Mouse (Mus musculus) heart, adult 2 months (tissue): ENCODE data around the gene Opn5. TPM values are rescaled to one million over a fixed set of nuclear protein-coding genes. Genes with fewer than 3 reads are reported as not detected.
A peak's percentile ranks its signal among the peaks of the same experiment; 100 is the strongest.

Experiments
- DNase-seq, 2 experiments: peaks; one replicate each; pipeline ENCODE4 v3.0.0; 2021
- H3K27ac ChIP-seq: fragments of 200-600 bp; 2 replicates; pipeline ENCODE4 v1.8.1; 2022
- H3K27me3 ChIP-seq: fragments of 200-500 bp; 2 replicates; pipeline ENCODE4 v1.6.1; 2012; ENCODE audit warnings: mild to moderate bottlenecking, low read length, inconsistent platforms, mixed read lengths; ENCODE audit not compliant: control insufficient read depth, insufficient read depth
- H3K36me3 ChIP-seq: fragments of 200-500 bp; 2 replicates; pipeline ENCODE4 v1.6.1; 2012; ENCODE audit warnings: low read length, inconsistent platforms; ENCODE audit not compliant: control insufficient read depth, insufficient read depth
- H3K4me1 ChIP-seq: fragments of 200-500 bp; 2 replicates; pipeline ENCODE4 v1.6.1; 2011; ENCODE audit warnings: low read length; ENCODE audit not compliant: control insufficient read depth, insufficient read depth
- H3K4me3 ChIP-seq: fragments of 200-600 bp; 2 replicates; pipeline ENCODE4 v1.8.1; 2022
- H3K79me2 ChIP-seq: fragments of 200-500 bp; replicated peaks from 2 replicates; pipeline ENCODE4 v1.6.1; 2012; ENCODE audit warnings: mild to moderate bottlenecking, inconsistent platforms, low read length, moderate library complexity, mixed read lengths; ENCODE audit not compliant: control insufficient read depth, insufficient read depth
- H3K9ac ChIP-seq: fragments of 200-500 bp; 2 replicates; pipeline ENCODE4 v1.6.1; 2012; ENCODE audit warnings: low read depth, mild to moderate bottlenecking, control low read depth, inconsistent platforms, low read length, mixed read lengths
- CTCF ChIP-seq: fragments of 200-600 bp; IDR thresholded peaks from 2 replicates; pipeline ENCODE4 v1.8.1; 2022; ENCODE audit warnings: antibody characterized with exemption, mild to moderate bottlenecking, moderate library complexity
- EP300 ChIP-seq: fragments of 200-500 bp; IDR thresholded peaks from 2 replicates; pipeline ENCODE4 v1.6.1; 2011; ENCODE audit warnings: low read depth, low read length, control low read depth; ENCODE audit not compliant: insufficient read depth
- POLR2A ChIP-seq: fragments of 200-500 bp; IDR thresholded peaks from 2 replicates; pipeline ENCODE4 v1.6.1; 2011; ENCODE audit warnings: mild to moderate bottlenecking, low read depth, low read length, control low read depth; ENCODE audit not compliant: insufficient read depth
- WGBS: fragments of 180-500 bp; shearing (Covaris S2); methylation state at CpG from one replicate; pipeline ENCODE4 v1.1.7; 2018; 5-methylcytosine and 5-hydroxymethylcytosine counted together
- intact Hi-C: fragments of 180-260 bp; cut with DNase I; formaldehyde crosslinking; loops from one replicate; pipeline ENCODE4 v1.15.1; 2025
- polyA plus RNA-seq: library from polyadenylated mRNA; depleted of rRNA; stranded (reverse); fragments of >200 nt; gene quantifications from 2 replicates; pipeline ENCODE4 v1.2.3, GENCODE M21; 2012; rRNA removed
- total RNA-seq, 2 experiments: library from RNA; stranded (reverse); gene quantifications; 2 replicates each; pipeline ENCODE4 v1.2.3; 2021

Opn5 gene
- total and polyA plus RNA-seq, 3 experiments: not detected

DNA sequence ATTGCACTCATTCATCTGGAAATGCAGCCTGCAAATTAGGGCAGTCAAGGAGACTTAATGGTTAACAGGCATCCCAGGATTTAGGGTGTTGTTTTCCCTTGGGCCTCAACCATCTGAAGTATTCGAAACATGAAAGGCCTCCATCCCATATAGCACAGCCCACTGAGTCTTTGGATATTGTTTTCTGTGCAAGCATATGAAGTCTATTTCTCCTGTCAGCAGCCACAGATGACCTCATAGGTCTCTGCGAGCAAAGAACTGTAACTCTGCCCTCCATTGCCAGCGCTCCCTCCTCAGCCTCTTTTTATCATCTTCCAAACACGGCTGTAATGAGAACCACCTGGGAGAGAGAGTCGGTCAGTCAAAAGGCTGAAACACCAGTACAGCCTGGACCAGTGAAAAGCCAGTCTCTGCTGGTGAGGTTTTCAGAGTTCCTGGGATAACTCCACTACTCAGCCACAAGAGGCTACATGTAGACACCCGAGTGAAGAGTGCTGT lies 34.5 kb downstream of the Opn5 start:
- no peak overlapping the region for H3K9ac ChIP-seq
- TF ChIP-seq CTCF: no peak
- no peak for TF ChIP-seq POLR2A
- no peak for TF ChIP-seq EP300
- intact Hi-C loops: no loop called here
- H3K27me3 ChIP-seq: no peaks in the 10 kb centered on the region
- H3K27ac ChIP-seq: no peak overlapping the region
- H3K4me3 ChIP-seq: no peak overlapping the region
- WGBS: 34% methylated on average over 6 of the region's 6 CpGs
- no peaks in the 10 kb centered on the region for H3K4me1 ChIP-seq
- peak; percentile 15 to 19 for DNase-seq
- H3K36me3 ChIP-seq: no peaks in the 10 kb centered on the region
- no peaks in the 10 kb centered on the region for H3K79me2 ChIP-seq

DNA sequence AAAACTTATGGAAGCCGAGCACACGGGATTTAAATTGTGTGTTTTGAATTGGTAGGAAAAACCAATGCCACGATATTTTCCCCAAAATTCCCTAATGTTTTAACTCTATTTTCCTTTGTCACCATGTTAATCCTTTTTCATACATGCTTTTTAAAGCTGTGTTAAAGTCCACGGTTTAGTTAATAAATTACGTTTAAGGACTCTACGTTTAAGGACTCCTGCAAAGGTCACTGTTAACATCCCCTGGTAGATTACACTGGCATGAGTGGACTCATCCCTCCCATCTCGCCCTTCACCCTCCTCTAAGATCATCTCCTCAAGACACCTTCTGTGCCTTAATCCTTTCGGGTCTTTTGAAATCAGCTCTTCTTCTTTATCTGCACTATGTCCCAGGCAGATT lies 37.4 kb downstream of the Opn5 start:
- H3K4me1 ChIP-seq: no peaks in the 10 kb centered on the region
- H3K9ac ChIP-seq: no peak overlapping the region
- no peaks in the 10 kb centered on the region for H3K79me2 ChIP-seq
- H3K4me3 ChIP-seq: no peak overlapping the region
- 80% methylated on average over 8 of the region's 8 CpGs for WGBS
- H3K27me3 ChIP-seq: no peaks in the 10 kb centered on the region
- intact Hi-C loops: no loop called here
- H3K27ac ChIP-seq: no peak overlapping the region
- H3K36me3 ChIP-seq: no peaks in the 10 kb centered on the region
- DNase-seq: no peak
- TF ChIP-seq EP300 (no peak), CTCF (no peak), POLR2A (no peak)

DNA sequence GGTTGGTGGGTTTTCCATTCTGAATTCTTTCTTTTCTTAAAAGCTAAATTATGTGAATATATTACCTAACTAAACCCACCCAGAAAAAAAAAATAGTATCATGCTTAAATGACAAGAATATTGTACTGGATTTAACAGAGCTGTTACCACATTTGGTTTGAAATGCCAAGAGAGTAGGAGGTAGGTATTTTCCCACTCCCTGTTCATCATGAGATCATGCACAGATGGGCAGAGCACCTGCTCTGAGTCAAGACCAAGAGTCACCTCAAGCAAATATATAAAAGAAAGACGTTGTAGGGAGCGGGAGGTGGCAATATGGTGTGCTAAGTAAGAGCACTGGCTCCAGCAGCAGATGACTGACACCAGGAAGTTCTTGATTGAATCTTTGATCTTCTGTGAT lies 61.6 kb downstream of the Opn5 start:
- Histone ChIP-seq H3K9ac (no peak overlapping the region), H3K27me3 (no peaks in the 10 kb centered on the region), H3K4me1 (no peaks in the 10 kb centered on the region), H3K4me3 (no peak overlapping the region), H3K36me3 (no peaks in the 10 kb centered on the region), H3K79me2 (no peaks in the 10 kb centered on the region), H3K27ac (no peak overlapping the region)
- no peak for TF ChIP-seq POLR2A
- TF ChIP-seq EP300: no peak
- TF ChIP-seq CTCF: no peak
- 81% methylated on average over 2 of the region's 2 CpGs for WGBS
- intact Hi-C loops: no loop called here
- DNase-seq: no peak

DNA sequence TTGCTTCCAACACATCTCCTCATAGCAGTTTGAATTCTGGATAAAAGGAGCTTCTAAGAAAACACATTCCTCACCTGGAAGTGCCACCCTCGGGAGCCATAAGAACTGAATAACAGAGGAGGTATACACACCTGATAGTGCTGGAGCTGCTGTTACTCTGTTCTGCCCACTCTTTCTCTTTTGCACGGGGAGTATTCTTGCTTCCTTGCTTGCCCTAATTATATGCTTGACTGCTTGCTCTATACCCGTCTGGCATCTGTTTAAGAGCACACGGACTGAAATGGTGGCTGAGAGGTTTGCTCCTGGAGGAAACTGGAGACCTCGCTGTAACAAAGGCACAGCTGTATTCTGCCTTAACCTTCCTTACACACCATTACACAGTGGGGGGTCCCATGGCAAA lies 81.0 kb downstream of the Opn5 start:
- 57% methylated on average over 5 of the region's 5 CpGs for WGBS
- Histone ChIP-seq H3K4me1 (no peaks in the 10 kb centered on the region), H3K9ac (no peak overlapping the region), H3K27me3 (no peaks in the 10 kb centered on the region), H3K36me3 (no peaks in the 10 kb centered on the region), H3K27ac (no peak overlapping the region), H3K4me3 (no peak overlapping the region), H3K79me2 (no peaks in the 10 kb centered on the region)
- DNase-seq: no peak
- TF ChIP-seq CTCF: no peak
- TF ChIP-seq POLR2A: no peak
- TF ChIP-seq EP300: no peak
- intact Hi-C loops: no loop called here

DNA sequence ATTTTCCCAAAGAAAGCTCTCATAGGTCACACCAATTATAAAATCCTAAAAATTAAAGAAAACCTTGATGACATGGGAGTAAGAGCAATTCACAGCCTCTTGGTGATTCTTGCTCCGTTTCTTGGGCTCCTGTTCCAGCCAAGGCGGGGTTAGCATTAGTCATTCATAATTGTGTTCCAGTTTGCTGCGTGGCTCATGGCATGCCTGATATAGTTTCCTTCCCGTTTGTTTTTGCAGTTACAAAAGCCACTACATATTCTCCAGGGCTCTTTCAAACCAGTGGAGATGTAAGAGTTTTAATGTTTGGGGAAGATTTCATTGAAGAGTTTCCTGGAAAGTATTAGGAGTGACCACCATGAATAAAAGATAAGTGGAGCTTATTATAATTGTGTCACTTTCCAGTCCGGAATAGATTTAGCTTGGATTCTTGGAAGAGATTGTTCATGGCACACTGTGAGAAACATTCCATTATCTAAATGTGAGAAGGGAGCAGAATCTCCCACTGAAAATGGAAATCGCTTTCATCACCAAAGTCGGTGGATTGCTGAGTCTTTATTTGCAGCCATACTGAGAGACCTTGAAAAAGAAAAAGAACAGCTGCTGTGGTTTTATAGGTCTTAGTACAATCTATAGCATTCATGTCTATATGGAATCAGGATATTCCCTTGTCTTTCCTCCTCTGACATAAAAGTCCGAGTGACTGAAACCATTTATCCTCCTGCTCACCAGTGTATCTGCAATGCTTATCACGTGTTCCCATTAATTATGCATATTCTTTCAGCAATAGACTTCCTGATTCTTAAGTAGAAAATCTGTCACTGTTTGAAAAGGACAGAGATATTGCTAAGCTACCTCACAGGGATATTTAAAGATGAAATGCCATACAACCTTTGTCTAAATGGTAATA lies 101.6 kb downstream of the Opn5 start:
- H3K27ac ChIP-seq: no peak overlapping the region
- no peak overlapping the region for H3K4me3 ChIP-seq
- no peak for TF ChIP-seq EP300
- TF ChIP-seq CTCF: no peak
- TF ChIP-seq POLR2A: no peak
- H3K79me2 ChIP-seq: no peaks in the 10 kb centered on the region
- H3K9ac ChIP-seq: no peak overlapping the region
- no peaks in the 10 kb centered on the region for H3K36me3 ChIP-seq
- no peaks in the 10 kb centered on the region for H3K27me3 ChIP-seq
- WGBS: 48% methylated on average over 9 of the region's 9 CpGs
- intact Hi-C loops: no loop called here
- DNase-seq: no peak
- no peaks in the 10 kb centered on the region for H3K4me1 ChIP-seq

Other genes starting within 250 kb of the Opn5 start
- gene Adgrf4, start 80.9 kb upstream of the Opn5 start, total RNA-seq: under 1 TPM; 0.07 to 0.08 TPM
- 0.25 and 0.50 TPM in 2 replicates for gene Adgrf4, start 80.9 kb upstream of the Opn5 start, polyA plus RNA-seq
- under 1 TPM in 1 of 2 experiments, not detected in 1; 0.10 TPM for gene Adgrf2, start 130.8 kb upstream of the Opn5 start, total RNA-seq
- 0.06 and 0.23 TPM in 2 replicates for gene Adgrf2, start 130.8 kb upstream of the Opn5 start, polyA plus RNA-seq